8 mouse cellular contexts compared by ENCODE assay signal in genomic region chr11:88330799-88331198, GRCm38 (mm10). TPM values are rescaled to one million over a fixed set of nuclear protein-coding genes. Genes with fewer than 3 reads are reported as not detected.
DNase-seq lines count a peak whose midpoint lies in the region; ATAC-seq lines count a peak whose summit lies in the region.

No protein-coding gene starts in this region.

- no peak overlapping the region for H3K9ac ChIP-seq in midbrain, embryonic 16.5 days (ENCODE audit: low read depth, low read length)

- H3K4me1 ChIP-seq in midbrain, embryonic 16.5 days (ENCODE audit: control insufficient read depth, insufficient read depth, low read length) = peaks cover 10% of the 10 kb centered on the region; the same call in 1 of the 2 replicates

- no peak overlapping the region for H3K4me3 ChIP-seq in midbrain, embryonic 16.5 days (ENCODE audit: low read depth, low read length)

- 51% methylated on average over 11 of the region's 11 CpGs for WGBS in midbrain, embryonic 16.5 days

- no peak overlapping the region for H3K4me2 ChIP-seq in midbrain, embryonic 16.5 days (ENCODE audit: low read length)

- no peaks in the 10 kb centered on the region for H3K9me3 ChIP-seq in midbrain, embryonic 16.5 days (replicated peaks; ENCODE audit: control insufficient read depth, low read length, poor library complexity, severe bottlenecking)

- H3K27ac ChIP-seq in midbrain, embryonic 16.5 days (ENCODE audit: low read length) = no peak overlapping the region

- ATAC-seq in midbrain, embryonic 16.5 days = peak; percentile 42; the same call in 1 of the 2 replicates

- no peaks in the 10 kb centered on the region for H3K36me3 ChIP-seq in midbrain, embryonic 16.5 days (ENCODE audit: control insufficient read depth, insufficient read depth, low read length)

- DNase-seq in adrenal gland, adult (ENCODE audit: inconsistent age in 2 of 2, low spot score in 1 of 2) = peak; percentile 73 to 86
- DNase-seq in adrenal gland, postnatal 4 days (ENCODE audit: low spot score in 2 of 2) = no peak
- DNase-seq in right cerebral cortex, adult 18-20 months = peak; percentile 10
- no peak for DNase-seq in right cerebral cortex, postnatal 25 days
- DNase-seq in kidney, postnatal 4 days = peak; percentile 49 to 62
- DNase-seq in embryo, embryonic 10 days (ENCODE audit: low spot score) = no peak
- DNase-seq in embryo, embryonic 11 days = no peak

- H3K27me3 ChIP-seq in midbrain, embryonic 16.5 days (ENCODE audit: control insufficient read depth, insufficient read depth, low read depth, low read length) = no peaks in the 10 kb centered on the region

RNA-seq across cellular contexts. Expression of gene Ccdc182, which starts 36.9 kb away (rescaled TPM):
- total RNA-seq in adrenal gland, postnatal 4 days (2021) = not detected
- polyA plus RNA-seq in midbrain, embryonic 16.5 days (2015; fragmentation: Nextera tagmentation; extraction: Ambion mirVana) = 0.17 TPM in 1 of 2 replicates, not detected in the other

Comparison
In these comparisons a context has a peak if more than half of its experiments do, and no peak if none do; other contexts are left out.
1. DNase-seq: peak in adrenal gland, adult (2 of 2), right cerebral cortex, adult 18-20 months (single experiment) and kidney, postnatal 4 days (2 of 2); none in adrenal gland, postnatal 4 days (0 of 2), right cerebral cortex, postnatal 25 days (single experiment), embryo, embryonic 10 days (single experiment) and embryo, embryonic 11 days (single experiment).